Mouse (Mus musculus) ES-E14 (cell line): ENCODE measurements around the gene Chtf18. TPM values are rescaled to one million over a fixed set of nuclear protein-coding genes. Genes with fewer than 3 reads are reported as not detected.

Source experiments
- DNase-seq: peaks from one replicate; pipeline ENCODE4 v3.0.0-alpha.2; 2013; ENCODE audit warnings: low read depth, low spot score
- H3K27ac ChIP-seq: 2 replicates; pipeline ENCODE4 v1.5.1; 2012; ENCODE audit warnings: low read depth, mild to moderate bottlenecking, low read length, moderate library complexity, mixed read lengths; ENCODE audit not compliant: poor library complexity, insufficient read depth, severe bottlenecking
- H3K36me3 ChIP-seq: 2 replicates; pipeline ENCODE4 v1.6.1; 2012; ENCODE audit warnings: mild to moderate bottlenecking, low read length, moderate library complexity, mixed read lengths; ENCODE audit not compliant: control insufficient read depth, poor library complexity, insufficient read depth, severe bottlenecking
- H3K4me1 ChIP-seq, 2 experiments: fragments of 150-350 bp in 1 of 2; sonication (generic) in 1 of 2; 2 replicates each; pipeline ENCODE4 v1.6.1; 2012; ENCODE audit warnings: low read length in 2 of 2, mild to moderate bottlenecking in 1 of 2, mixed read lengths in 1 of 2; ENCODE audit not compliant: control insufficient read depth in 2 of 2, insufficient read depth in 2 of 2, poor library complexity in 1 of 2
- H3K4me3 ChIP-seq, 2 experiments: fragments of 150-350 bp in 1 of 2; sonication (generic) in 1 of 2; 2 replicates each; pipeline ENCODE4 v1.5.1; 2012; ENCODE audit warnings: low read length in 2 of 2, low read depth in 1 of 2, mild to moderate bottlenecking in 1 of 2, mixed read lengths in 1 of 2; ENCODE audit not compliant: insufficient read depth in 1 of 2, poor library complexity in 1 of 2, severe bottlenecking in 1 of 2
- H3K9ac ChIP-seq: 2 replicates; pipeline ENCODE4 v1.6.1; 2012; ENCODE audit warnings: low read depth, mild to moderate bottlenecking, low read length, mixed read lengths; ENCODE audit not compliant: poor library complexity, insufficient read depth, severe bottlenecking
- H3K9me3 ChIP-seq: fragments of 150-350 bp; sonication (generic); 2 replicates; pipeline ENCODE4 v1.6.1; 2012; ENCODE audit warnings: low read depth, mild to moderate bottlenecking, low read length; ENCODE audit not compliant: control insufficient read depth, insufficient read depth
- CHD2 ChIP-seq: IDR thresholded peaks from 2 replicates; pipeline ENCODE4 v1.6.1; 2014; ENCODE audit warnings: mild to moderate bottlenecking, low read depth, low read length, inconsistent platforms
- HCFC1 ChIP-seq: IDR thresholded peaks from 2 replicates; pipeline ENCODE4 v1.6.1; 2012; ENCODE audit warnings: low read length, inconsistent platforms, borderline replicate concordance; ENCODE audit not compliant: insufficient read depth
- MAFK ChIP-seq: IDR thresholded peaks from 2 replicates; pipeline ENCODE4 v1.6.1; 2014; ENCODE audit warnings: mild to moderate bottlenecking, low read depth, low read length, inconsistent platforms; ENCODE audit not compliant: insufficient read depth
- ZC3H11A ChIP-seq: IDR thresholded peaks from 2 replicates; pipeline ENCODE4 v1.6.1; 2012; ENCODE audit warnings: low read depth, mild to moderate bottlenecking, inconsistent platforms, low read length, borderline replicate concordance
- ZNF384 ChIP-seq: IDR thresholded peaks from 2 replicates; pipeline ENCODE4 v1.6.1; 2012; ENCODE audit warnings: low read depth, low read length, inconsistent platforms
- in situ Hi-C, 2 experiments: fragments of 600-800 bp; cut with MboI; formaldehyde crosslinking; loops; one replicate each; pipeline ENCODE4 v1.15.1; 2025; ENCODE audit warnings: low sequenced_read_pairs in 2 of 2, inconsistent platforms in 1 of 2; ENCODE audit not compliant: unreplicated experiment in 2 of 2
- total RNA-seq: library from RNA; depleted of rRNA; stranded (reverse); fragments of 300-350 nt; gene quantifications from 2 replicates; pipeline ENCODE4 v1.2.3, GENCODE M21; 2012

Gene Chtf18
- total RNA-seq, 1 experiment, result 102 TPM

DNA sequence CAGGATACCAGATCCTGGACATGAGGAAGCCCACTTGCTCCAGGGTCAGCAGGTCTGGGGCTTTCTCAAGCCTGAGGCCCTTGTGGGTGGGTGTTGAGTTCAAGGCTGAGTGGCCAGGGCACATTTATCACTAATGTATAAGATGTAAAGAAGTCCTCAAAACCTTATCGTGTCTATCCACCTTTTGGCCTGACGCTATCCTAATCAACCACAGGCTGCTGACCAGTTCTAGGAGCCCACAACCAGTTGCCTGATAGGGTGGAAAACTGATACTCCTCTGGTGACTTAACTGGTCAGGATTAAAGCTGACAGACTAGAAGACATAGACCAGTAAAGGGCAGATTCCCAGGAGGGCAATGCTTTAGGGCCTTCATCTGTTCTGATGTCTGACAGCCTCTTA, 17.2 kb downstream of the Chtf18 start:
- H3K9me3 ChIP-seq, result no peaks in the 10 kb centered on the region
- H3K4me1 ChIP-seq, result peaks cover 0 to 3% of the 10 kb centered on the region in 2 experiments; a peak in 2 of 4 replicates
- in situ Hi-C loops, result no loop called here
- H3K4me3 ChIP-seq, result no peak overlapping the region
- no peak overlapping the region for H3K9ac ChIP-seq
- no peaks in the 10 kb centered on the region for H3K36me3 ChIP-seq
- no peak overlapping the region for H3K27ac ChIP-seq
- no peak for TF ChIP-seq ZC3H11A
- TF ChIP-seq HCFC1, result no peak
- TF ChIP-seq CHD2, result no peak
- TF ChIP-seq ZNF384, result no peak
- no peak for TF ChIP-seq MAFK
- DNase-seq, result no peak

DNA sequence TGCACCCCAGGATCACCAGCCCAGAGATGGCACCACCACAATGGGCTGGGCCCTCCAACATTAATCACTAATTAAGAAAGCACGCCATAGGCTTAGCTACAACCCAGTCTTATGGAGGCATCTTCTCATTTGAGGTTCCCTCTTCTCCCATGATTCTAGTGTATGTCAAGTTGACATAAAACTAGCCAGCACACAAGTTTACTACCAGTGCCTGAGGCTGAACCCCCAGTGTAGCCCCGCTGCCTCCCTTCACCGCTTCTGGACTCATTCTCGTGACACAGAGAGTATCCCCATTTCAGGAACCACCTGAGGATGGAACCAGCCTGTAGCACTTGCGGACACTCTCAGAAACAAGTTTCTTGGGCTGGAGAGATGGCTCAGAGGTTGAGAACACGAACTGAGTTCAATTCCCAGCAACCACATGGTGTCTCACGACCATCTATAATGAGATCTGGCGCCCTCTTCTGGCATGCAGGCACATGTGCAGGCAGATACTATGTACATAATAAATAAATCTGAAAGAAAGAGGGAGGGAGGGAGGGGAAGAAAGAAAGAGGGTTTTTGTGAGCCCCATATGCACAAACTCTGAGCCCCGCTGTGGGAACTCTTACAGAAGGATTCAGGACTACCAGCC, 26.2 kb downstream of the Chtf18 start:
- no peaks in the 10 kb centered on the region for H3K4me1 ChIP-seq
- no peak for DNase-seq
- no peaks in the 10 kb centered on the region for H3K9me3 ChIP-seq
- in situ Hi-C loops, result no loop called here
- H3K27ac ChIP-seq, result no peak overlapping the region
- H3K9ac ChIP-seq, result peak overlapping the region; percentile 41
- no peak overlapping the region for H3K4me3 ChIP-seq
- no peaks in the 10 kb centered on the region for H3K36me3 ChIP-seq
- no peak for TF ChIP-seq HCFC1
- TF ChIP-seq CHD2, result no peak
- TF ChIP-seq ZNF384, result no peak
- no peak for TF ChIP-seq MAFK
- TF ChIP-seq ZC3H11A, result peak; percentile 43; the same call in 1 of the 2 replicates

DNA sequence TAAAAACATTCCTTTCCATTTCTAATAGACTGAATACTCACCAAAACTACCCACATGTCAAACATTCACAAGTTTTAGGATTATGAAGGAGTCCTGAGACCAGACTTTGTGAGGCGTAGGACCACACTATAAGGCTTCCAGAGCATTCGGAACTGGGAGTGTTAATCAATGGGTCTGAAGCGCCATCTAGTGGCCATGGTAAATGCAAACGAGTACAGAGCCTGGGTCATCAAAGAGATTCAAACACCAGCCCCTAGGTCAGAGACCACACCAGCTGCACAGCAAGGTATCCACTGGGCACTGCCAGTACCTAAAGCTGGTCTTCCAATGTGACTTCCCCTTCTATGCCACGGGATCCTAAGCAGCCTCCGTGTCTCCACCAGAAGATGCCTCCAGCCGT, 28.8 kb downstream of the Chtf18 start:
- H3K4me1 ChIP-seq, result no peaks in the 10 kb centered on the region
- in situ Hi-C loops, result loop anchor here in 1 of 2 experiments (10.0 kb wide), 1 partner anchor 224 kb away; no protein-coding TSS in a partner anchor
- H3K9me3 ChIP-seq, result no peaks in the 10 kb centered on the region
- no peak overlapping the region for H3K9ac ChIP-seq
- peak; percentile 81 for DNase-seq
- H3K36me3 ChIP-seq, result no peaks in the 10 kb centered on the region
- TF ChIP-seq MAFK (no peak), ZC3H11A (peak; percentile 91)
- no peak overlapping the region for H3K4me3 ChIP-seq
- no peak overlapping the region for H3K27ac ChIP-seq

DNA sequence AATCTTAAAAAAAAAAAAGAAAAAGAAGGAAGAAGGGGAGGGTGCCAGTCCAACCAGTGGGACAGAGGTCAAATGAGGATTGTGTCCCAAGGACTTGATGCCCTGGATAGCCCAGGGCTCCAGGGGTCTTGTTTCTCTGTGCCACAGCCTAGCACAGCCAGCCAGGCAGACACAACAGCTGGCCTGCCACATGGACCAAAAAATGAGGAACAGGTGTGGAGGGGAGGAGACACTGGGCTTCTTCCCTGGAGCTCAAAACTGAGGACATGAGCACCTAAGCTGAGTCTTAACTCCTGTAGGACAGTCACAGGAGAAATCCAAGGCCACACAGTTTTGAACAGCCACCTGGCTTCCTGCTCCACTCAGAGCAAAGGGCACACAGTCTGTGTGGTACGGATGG, 31.0 kb downstream of the Chtf18 start:
- TF ChIP-seq ZNF384 (no peak), ZC3H11A (no peak), MAFK (no peak), CHD2 (no peak), HCFC1 (no peak)
- no peak overlapping the region for H3K9ac ChIP-seq
- in situ Hi-C loops, result loop anchor here in 1 of 2 experiments (10.0 kb wide), 1 partner anchor 221 kb away; no protein-coding TSS in a partner anchor
- H3K27ac ChIP-seq, result no peak overlapping the region
- no peaks in the 10 kb centered on the region for H3K4me1 ChIP-seq
- no peak overlapping the region for H3K4me3 ChIP-seq
- no peaks in the 10 kb centered on the region for H3K36me3 ChIP-seq
- no peaks in the 10 kb centered on the region for H3K9me3 ChIP-seq
- DNase-seq, result no peak

DNA sequence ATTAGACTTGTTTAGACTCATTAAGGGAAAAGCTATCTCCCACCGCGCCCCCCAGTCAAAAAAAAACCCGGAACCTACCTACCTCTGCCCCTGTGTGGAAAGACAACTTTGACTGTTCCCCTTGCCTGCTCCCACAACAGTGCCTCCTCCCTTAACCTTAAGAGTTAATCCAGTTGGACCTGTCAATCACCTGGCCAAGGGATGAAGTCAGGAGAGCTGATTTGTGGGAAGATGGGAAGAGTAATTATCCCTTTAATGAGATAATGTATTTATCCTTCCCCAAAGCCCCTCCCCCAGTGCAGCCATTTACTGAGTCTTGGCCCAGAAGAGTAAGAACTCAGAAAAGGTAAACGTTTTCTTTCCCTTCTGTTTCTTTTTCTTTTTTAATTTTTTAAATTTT, 38.3 kb downstream of the Chtf18 start:
- Histone ChIP-seq H3K4me3 (no peak overlapping the region), H3K4me1 (no peaks in the 10 kb centered on the region), H3K36me3 (no peaks in the 10 kb centered on the region), H3K9me3 (no peaks in the 10 kb centered on the region), H3K27ac (no peak overlapping the region), H3K9ac (no peak overlapping the region)
- DNase-seq, result no peak
- TF ChIP-seq MAFK (no peak), ZNF384 (no peak), ZC3H11A (no peak), CHD2 (no peak), HCFC1 (no peak)
- in situ Hi-C loops, result no loop called here
